Mouse (Mus musculus) ES-E14 (cell line): ENCODE data around the gene Vps33b.

Source experiments
- CHD2 ChIP-seq: IDR thresholded peaks from 2 replicates; pipeline ENCODE4 v1.6.1; 2014; ENCODE audit warnings: mild to moderate bottlenecking, low read depth, low read length, inconsistent platforms
- HCFC1 ChIP-seq: IDR thresholded peaks from 2 replicates; pipeline ENCODE4 v1.6.1; 2012; ENCODE audit warnings: low read length, inconsistent platforms, borderline replicate concordance; ENCODE audit not compliant: insufficient read depth
- MAFK ChIP-seq: IDR thresholded peaks from 2 replicates; pipeline ENCODE4 v1.6.1; 2014; ENCODE audit warnings: mild to moderate bottlenecking, low read depth, low read length, inconsistent platforms; ENCODE audit not compliant: insufficient read depth
- ZC3H11A ChIP-seq: IDR thresholded peaks from 2 replicates; pipeline ENCODE4 v1.6.1; 2012; ENCODE audit warnings: low read depth, mild to moderate bottlenecking, inconsistent platforms, low read length, borderline replicate concordance
- ZNF384 ChIP-seq: IDR thresholded peaks from 2 replicates; pipeline ENCODE4 v1.6.1; 2012; ENCODE audit warnings: low read depth, low read length, inconsistent platforms

GRCm38 (mm10) chr7:80280032-80280431 is 10.6 kb downstream of the Vps33b start:
- TF ChIP-seq ZC3H11A (no peak), ZNF384 (no peak), CHD2 (no peak), HCFC1 (no peak), MAFK (no peak)
